Mouse (Mus musculus) cerebellum, postnatal 25 days (tissue): ENCODE data around the gene Pigz.

ENCODE experiments used
- DNase-seq, 2 experiments: peaks; one replicate each; pipeline ENCODE4 v3.0.0; 2021; ENCODE audit warnings: mixed read lengths in 2 of 2

Pigz gene

DNA sequence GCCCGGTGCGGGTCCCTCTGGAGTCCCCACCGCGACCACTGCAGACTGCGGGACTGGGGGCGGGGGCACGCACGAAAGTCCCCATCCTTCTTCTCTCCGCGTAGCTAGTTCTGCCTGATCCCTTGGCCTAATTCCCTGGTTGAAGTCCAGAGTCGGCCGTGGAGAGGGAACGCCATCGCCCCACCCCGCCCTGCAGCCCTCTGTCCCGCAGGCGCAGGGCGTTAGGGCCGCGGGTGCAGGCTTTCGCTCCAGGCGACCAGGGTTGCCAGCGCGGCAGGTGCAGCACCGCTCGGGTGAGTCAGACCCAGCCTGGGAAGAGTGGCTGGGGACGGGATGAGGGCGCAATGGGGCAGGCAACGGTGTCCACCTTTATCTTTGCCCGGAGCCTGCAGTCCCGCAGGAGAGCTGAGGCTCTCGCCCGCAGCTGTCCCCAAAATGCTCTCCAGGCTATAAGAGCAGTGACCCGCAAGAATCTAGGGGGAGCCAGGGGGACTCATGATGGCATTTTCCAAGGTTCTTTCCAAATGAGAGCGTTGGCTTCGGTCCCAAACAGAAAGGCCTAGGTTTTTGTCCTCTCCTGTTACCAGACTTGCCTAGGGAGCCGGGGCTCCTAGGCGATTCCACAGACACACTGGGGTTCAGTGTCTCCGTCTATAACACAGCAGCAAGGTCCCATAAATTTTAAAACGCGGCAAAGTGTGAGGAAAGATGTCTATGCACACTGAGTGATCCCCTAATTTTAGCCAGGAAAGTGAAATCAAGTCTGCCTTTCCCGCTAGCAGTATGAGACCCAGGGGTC is at the start of gene Pigz:
Gene Pigz (plus strand): TSS at position 101 of the 799 bp plus-strand sequence.
- peak; percentile 87 to 89 for DNase-seq

DNA sequence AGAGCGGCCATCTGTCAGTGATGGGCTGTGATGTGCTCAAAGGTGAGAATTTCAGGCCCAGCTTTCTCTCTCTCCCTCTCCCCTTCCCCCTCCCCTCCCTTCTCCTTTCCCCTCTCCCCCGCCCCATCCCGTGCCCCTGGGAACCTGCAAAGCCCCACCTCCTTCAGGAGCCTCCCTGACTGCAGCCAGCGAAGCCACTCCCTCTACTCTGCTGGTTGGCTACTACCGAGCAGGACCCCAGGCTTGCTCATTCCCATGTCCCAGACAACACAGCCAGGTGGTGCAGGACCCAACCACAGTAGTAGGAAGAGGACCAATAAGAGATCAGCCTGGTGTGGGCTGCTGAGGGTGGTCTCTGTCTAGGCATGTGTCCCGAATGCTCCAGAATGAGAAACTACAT is 49.7 kb upstream of the Pigz start:
- no peak for DNase-seq

DNA sequence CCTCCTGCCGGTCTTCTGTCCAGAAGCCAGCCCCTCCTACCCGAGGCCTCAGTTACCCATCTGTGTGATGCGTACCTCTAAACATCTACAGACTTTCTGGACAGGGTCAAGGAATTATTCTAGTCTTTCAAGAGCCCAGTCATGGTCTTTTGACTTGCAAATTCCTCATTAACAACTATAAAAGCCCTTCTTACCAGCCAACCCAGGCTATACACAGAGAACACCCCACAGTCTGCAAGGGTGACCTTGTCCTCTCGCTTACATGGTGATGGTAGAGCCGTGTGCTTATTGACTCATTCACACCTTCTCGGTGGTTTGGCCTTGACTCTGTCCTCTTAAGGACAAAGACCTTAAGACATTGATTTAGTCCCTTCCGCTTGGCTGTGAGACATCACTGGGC is 42.7 kb upstream of the Pigz start:
- DNase-seq, result no peak

DNA sequence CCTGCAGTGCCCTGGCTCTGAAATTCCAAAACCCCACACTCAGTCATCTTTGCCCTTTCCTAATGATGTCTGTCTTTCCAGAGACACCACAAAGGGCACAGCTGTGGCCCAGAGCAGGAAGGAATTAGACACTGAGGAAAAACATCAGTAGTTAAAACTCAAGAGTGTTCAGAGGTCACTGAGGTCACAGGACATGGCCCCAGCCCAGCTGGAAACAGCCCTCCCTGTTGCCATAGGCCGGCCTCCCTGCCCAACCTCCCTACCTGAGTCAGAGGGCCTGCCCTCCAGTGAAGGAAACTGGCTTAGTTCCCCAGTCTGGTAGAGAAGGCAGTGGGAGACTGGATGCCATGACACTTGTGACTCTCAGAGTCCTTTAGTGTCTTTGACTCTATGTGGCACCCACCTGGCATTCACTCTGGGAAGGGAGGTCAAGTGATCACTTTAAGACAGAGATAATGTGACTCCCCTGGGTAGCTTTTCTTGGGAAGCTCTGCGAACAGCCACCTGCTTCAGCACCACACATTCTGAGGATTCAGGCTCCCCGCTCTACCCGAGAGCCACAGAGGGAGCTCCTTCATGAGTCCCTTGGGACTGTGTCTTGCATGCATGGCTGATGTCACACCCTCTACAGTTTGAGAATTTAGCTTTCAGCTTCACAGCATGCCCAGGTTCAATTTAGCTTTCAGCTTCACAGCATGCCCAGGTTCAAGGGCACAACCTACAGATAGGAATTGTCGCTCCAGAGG is 40.1 kb upstream of the Pigz start:
- no peak for DNase-seq

DNA sequence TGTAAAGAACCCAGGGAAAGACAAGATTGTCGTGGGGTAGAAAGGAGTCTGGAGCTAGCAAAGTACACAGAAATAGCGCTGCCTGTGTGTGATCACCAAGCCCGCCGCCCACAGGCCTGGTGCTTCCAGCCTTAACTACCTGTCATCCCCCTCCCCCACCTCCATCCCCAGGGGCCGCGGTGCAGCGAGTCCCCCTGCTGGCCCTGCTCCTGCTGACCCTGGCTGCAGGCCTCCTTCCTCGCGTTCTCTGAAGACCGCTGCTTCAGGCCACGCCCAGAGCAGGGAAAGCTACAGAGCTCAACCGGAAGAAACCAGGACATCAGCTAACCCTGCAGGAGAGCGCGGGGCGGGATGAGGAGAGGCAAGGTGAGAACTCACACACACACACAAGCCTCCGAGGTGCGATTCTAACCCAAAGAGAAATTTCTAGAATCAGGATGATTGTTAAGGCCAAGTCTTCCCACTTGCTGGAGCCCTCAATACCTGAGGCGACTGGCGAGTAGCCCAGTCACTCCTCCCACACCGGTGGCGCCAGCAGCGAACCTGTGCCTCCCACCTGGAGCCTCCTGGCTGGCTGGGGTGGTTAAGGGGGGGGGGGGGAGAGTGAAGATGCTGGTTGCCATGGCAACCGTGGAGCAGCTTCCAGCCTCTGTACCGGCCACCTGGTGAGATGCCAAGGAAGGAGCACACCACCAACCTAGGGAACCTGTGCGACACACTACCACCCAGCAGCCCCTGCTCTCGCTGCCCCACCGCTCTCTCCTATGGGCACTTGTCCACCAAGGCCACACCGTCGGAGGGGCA is 36.5 kb upstream of the Pigz start:
- DNase-seq, result peak; percentile 64 to 74

DNA sequence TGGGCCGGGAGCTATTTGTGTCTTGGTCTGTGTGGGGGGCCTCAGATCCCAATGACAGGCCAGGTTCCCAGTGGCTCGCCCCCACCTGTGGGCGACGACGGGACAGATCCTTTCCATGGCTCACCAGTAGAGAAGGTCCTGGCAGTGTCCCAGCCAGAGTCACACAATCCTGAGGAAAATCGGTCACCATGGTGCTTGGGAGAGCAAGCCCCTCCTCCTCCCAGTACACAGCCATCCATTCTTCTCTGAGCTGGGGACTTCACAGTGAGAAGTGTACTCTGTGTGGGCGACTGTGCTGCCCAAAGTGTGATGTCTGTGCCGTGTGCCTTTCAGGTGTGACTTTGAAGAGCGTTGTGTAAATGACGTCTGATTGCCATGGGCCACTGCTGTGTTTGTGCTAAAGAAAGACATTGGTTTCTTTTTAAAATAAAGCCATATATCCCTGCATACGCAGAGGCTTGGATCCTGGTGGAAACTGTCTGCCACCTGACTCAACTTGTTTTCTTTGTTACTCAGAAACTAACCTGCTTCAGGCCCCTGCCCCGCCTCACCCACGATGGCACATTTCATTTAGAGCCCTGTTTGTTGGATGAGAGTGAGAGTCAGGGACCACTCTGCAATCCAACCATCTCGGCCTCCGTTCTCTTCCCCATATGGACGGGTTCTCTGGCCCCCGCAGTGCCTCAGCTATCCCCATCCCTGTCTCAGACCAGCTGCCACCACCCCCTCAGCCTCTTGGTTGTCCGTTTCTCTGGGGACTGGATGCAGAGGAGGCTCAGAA is 34.9 kb upstream of the Pigz start:
- peak in 1 of 2 experiments; percentile 60 for DNase-seq

DNA sequence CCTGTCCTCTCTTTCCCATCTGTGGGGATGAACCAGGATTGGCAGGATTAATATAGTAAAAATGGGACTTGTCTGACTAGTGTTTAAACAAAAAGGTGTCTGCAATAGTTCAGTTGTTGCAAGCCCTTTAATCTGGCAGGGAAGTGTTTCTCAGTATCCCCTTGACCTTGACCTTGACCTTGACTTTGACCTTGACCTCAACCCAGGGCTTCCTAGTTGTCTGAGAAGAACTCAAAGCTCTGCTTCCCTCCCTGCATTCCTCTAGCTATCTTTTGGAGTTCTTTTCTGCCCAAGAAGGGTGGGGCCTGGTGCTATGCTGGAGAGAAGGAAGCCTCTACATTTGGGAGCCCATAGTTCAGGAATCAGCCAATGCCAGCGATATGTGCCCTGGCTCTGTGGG is 31.8 kb upstream of the Pigz start:
- DNase-seq, result no peak

DNA sequence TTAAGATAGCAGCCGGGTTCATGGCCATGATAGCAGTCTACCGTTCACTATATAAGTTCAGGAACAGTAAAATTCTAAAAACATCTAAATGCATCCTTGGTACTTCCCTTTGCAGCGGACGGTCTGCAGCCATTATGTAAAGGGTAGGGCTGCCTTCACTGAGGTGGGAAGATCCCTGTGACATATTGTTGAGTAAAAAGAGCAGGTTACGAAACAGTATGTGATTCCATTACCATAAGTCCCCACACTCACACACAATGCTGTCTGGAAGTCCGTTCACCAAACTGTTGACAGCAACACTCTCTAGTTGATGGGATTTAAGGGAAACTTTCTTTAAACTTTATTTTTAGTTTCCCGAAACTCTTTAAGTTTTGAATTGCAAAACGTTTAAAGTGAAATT is 30.4 kb upstream of the Pigz start:
- DNase-seq, result no peak

DNA sequence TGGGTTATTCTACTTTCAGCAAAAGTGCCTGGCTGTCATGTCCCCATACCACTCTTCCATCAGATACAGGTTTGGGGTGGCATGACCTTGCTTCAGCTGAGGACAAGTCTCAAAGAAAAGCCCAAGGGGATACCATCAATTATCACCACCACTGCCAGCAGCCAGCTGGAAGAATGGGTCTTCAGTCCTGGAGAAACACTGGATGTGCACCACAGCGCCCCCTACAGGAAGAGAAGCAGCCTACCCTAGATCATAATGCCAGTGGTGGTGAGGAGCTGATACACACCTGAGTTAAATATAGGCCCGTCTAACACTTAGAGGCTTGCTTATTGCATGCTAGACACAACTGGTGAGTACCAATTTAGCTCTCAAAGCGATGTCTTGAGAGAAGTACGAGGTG is 28.3 kb upstream of the Pigz start:
- DNase-seq, result no peak

DNA sequence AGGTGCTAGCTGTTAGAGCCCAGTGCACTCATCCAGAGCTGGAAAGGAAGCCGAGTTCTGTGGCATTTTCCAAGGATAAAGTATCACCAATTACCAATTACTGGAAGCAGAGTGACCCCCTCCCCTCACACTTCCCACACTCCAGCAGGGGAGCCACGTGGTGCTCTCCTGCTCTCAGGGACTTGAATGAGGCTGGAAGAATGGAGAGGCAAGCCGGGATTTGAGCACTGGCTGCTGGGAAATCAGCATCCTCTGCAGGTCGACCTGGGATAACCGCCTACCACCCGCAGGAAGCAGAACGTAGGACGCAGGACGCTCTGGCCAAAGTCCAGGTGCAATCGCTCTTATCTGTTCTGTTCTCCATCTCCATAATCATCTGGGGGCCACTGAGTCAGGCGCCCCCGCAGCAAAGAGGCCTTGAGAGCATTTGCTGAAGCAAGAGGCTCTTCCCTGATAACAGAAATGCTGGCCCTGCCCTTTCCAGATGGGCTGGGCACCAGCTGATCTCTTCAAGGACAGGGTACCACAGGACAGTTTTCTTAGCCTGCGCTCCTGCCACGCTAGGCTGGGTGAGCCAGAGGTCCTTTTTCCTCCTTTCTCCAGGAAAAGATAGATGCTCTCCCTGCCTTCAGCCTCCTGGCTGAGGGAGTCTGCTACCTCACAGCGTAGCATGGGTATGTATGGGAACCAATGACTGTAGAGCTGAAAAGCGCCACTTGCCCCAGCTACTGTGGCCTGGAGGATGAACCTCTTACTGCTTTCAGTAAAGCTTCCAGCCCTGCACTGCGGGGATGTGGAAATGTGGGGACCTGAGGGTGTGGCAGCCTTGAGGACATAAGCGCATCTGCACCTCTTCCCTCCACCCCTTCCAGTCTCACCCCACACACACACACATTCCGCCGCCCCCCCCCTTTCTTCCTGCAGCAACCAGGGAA is 27.5 kb upstream of the Pigz start:
- DNase-seq, result no peak

DNA sequence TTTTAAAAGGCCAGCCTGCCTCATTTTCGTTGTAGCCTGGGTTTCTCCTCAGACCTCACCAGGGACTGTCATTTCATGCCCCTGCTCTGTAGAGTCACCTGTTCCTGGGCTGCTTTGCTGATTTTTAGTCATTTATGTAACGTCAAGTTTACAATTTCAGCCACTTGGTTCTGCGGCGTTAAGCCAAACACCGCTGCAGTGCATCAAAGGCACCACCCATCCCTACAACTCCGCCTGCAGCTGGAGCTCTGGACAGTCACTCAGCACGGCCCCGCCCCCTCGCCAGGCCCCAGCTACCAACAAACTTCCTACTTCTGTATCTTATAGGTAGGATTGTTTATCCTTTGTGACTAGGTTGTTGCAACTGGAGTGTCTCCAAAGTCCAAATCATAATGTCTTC is 26.8 kb upstream of the Pigz start:
- no peak for DNase-seq

DNA sequence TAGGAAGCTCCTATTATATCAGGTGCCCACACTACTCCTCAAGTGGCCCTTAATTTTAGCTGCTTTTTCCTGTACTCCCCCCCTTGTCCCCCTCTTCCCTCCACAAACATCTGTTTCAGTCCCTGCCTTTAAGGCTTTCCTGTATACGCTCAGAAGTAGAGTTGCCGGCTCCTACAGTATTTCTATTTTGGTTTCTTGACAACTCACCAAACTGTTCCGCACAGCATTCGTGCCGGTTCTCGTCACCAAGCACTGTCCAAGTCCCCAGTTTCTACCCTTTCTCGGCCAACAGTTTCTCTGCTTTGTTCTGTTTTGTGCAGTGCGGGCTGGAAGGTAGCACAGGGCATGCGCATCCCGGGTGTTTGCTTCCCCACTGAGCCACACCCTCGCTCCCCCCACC is 24.7 kb upstream of the Pigz start:
- DNase-seq, result no peak

DNA sequence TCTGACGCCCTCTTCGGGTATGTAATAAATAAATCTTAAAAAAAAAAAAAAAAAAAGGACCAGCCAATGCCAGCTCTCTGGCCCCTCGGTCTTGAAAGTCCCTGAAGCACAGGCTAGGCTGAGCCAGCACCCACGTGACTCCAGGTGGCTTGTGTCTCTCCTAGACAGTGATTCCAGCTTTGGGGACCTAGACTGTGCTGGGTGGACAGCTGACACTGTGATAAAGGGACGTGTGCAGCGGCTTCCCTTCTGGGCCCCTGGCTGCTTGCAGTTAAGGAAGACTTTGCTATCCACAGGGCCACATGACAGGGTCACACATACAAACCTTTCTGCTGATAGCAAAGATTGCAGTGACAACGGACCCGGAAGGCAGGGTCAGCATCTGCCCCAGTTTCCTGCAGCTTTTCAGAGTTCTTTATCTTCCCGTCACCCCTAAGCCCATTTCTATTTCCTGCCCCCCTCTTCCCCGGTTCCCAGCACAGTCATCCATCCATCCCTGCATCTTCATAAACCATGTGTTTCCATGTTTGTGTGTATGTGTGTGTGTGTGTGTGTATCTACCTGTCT is 23.3 kb upstream of the Pigz start:
- DNase-seq, result no peak

DNA sequence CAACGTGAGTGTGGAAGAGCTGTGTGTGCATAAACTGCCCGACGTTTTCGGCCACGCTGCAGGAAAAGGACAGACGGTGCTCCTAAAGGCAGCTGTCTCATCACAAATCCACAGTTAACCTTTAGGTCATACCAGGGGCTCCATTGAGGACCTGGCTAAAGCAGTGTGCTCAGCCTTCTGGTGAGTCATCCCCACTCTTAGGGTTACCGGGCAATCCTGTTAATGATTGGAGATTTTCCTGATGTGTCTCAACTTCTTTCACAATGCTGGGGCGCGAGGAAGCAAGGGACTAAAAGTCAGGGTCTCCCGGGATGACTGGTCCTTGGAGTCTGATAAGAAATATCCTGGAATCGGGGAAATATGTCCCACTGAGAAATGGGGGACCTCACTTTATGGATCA is 15.9 kb upstream of the Pigz start:
- no peak for DNase-seq

DNA sequence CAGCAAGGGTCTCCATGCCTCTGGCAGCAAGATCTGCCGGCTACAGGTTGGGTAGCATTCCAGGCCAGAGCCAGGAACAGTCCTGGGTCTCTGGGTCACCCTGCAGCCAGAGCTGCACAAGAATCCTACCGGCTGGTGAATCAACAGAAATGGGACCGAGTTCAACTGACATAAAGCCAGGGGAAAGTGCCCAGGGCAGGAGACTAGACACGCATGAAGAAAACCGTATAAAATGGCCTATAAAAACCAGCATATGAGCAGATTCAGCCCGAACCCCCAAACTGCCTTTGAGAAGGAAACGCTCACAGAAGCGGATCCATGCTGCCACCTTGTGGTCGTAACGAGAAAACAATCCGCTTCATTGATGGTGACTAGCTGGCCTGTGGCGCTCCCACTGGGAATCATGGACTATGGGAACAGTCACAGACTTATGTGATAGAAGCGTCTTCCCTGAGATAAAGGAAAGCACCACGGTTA is 15.4 kb upstream of the Pigz start:
- peak; percentile 88 to 91 for DNase-seq

DNA sequence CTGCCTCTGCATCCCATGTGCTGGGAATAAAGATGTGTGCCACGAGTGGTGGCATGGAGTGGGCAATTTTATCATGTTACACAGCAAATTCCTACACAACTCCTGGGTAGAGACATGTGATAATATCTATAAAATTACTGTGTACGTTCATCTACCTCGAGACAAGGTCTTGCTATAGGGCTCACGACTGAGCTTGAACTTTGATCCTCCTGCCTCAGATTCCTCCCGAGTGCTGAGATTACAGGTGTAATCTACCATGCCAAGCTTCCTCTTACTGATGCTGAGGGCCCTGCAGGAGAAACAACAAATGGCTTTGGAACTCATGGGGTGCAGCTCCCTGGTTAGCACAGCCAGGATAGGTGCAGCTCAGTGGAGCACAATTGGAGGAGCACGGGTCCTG is 9.3 kb upstream of the Pigz start:
- DNase-seq, result no peak

DNA sequence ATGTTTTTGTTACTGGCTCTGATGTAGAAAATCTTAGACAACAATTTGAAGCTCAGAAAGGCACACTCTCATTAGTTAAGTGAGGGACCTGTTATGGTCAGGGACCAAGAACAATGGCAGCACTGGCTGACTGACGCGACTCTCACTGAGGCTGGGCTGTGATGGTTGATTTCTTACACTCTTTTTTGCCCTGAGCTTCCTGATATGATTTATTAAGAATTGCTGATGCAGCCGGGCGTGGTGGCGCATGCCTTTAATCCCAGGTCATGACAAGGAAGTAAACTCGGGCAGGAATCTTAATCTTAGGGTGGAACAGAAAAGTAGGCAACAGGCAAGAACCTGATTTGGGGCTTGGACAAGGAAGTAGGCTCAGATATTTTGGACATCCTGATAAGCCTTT is 7.6 kb upstream of the Pigz start:
- no peak for DNase-seq

DNA sequence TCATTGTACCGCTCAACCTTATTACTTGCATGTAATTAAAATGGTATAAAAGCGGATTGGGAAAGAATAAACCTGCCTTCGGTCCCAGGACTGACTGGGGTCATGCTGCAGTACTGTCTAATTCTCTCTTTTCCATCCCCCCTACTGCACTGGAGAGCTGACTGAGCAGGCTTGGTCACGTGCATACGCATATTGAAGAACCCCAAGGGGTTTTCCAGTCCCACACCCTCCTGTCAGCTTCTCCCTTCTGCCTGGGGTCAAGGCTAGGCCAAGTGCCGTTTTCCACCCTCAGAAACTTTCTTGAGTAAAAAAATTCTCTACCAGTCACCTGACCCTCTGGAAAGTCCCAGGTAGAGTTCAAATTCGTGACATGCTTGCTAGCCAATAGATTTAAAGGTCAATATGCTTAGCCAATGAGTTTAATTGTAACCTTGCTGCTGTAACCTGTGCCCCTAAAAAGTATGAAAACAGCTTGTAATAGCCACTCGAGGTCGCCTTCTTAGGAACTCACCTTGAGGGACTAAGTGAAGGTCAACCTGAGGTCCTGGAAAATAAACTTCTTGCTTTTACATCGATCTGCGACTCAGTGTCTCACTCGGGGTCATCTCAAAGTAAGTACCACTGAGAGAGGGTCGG is 7.0 kb upstream of the Pigz start:
- no peak for DNase-seq

DNA sequence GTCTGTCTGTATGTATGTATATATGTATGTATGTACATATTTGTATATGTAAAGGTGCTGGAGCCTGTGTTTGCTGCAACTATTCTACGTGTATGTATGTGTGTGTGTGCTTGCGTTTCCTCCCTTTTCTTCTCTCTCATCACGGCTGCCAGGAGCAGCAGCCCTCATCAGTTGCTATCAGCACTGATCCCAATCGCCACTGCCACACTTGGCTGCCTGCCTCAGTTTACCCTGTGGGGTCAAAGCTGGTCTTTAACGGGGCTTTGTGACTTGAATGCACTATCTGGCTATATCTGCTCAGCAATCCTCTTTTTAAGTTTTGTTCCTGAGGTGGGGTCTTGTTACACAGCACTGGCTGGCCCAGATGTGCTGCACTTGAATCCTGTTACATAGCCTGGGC is 6.2 kb upstream of the Pigz start:
- DNase-seq, result no peak

DNA sequence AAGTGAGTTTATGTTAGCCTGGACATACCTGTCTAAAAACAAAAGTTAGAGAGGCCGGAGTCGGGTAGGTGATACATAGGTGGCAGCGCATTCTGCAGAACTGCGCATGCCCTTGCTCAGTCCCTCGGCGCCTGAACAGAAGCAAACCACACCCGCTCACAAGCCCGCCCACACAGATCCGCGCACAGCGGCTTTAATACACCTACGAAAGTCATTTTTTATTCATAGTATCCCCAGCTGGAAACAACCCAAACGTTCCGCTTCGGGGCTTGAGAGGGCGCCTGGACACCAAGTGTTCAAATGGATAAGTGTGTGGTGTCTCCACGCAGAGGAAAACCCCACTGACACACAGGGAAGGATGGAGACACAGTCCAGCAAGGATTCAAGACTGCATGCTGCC is 2.3 kb upstream of the Pigz start:
- no peak for DNase-seq

DNA sequence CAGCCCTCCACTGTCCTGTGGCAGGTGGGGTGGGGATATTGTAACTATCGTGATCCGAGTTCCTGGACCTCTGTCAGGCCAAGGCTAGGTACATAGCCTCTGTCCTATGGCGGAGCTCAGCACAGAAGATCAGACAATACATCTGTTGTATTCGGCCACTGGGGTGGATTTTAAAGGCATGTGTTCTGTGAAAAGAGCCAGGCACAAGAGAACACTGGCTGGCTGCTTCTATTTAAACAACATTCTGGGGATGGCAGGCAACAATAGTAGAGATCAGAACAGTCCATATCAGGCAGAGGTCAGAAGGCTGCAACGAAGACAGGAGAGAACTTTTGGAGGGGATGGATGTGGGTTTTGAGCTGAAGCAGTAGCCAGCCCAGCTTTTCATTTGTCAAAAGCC is 1.4 kb upstream of the Pigz start:
- DNase-seq, result peak; percentile 18 to 28
